Mouse (Mus musculus): Measurements from ENCODE around the gene Ppp1r3a. TPM values are rescaled to one million over a fixed set of nuclear protein-coding genes. Genes with fewer than 3 reads are reported as not detected.
"Not testable (repeated sequence)": the region's sequence is repeated elsewhere in the genome, so short reads cannot be mapped to it uniquely, and the experiment has no call there.

Ppp1r3a gene
- polyA plus RNA-seq, 1 experiment from 2014 or later: 5.3 TPM

GRCm38 (mm10) chr6:14720110-14720771, 34.8 kb downstream of the Ppp1r3a start:
- Histone ChIP-seq H3K27me3 (replicated peaks) (no peaks in the 10 kb centered on the region), H3K9ac (no peak overlapping the region), H3K4me2 (no peak overlapping the region), H3K27ac (ENCODE audit: poor library complexity, severe bottlenecking) (no peak overlapping the region), H3K9me3 (replicated peaks) (no peaks in the 10 kb centered on the region), H3K4me3 (no peak overlapping the region), H3K36me3 (no peaks in the 10 kb centered on the region), H3K4me1 (replicated peaks) (no peaks in the 10 kb centered on the region)
- no peak for ATAC-seq (ENCODE audit: insufficient number of reproducible peaks, low FRiP score)
- 79% methylated on average over 6 of the region's 6 CpGs for WGBS

- Histone ChIP-seq H3K9ac (no peak overlapping the region), H3K4me1 (replicated peaks) (no peaks in the 10 kb centered on the region), H3K27me3 (replicated peaks) (no peaks in the 10 kb centered on the region), H3K36me3 (no peaks in the 10 kb centered on the region), H3K9me3 (replicated peaks) (no peaks in the 10 kb centered on the region), H3K27ac (ENCODE audit: poor library complexity, severe bottlenecking) (no peak overlapping the region), H3K4me2 (no peak overlapping the region), H3K4me3 (no peak overlapping the region)
- WGBS: 84% methylated on average over 4 of the region's 4 CpGs
- ATAC-seq (ENCODE audit: insufficient number of reproducible peaks, low FRiP score): no peak
These were observed 39.7 kb downstream of the Ppp1r3a start for GRCm38 (mm10) chr6:14715129-14715989.

- Histone ChIP-seq H3K27me3 (replicated peaks) (no peaks in the 10 kb centered on the region), H3K4me3 (no peak overlapping the region), H3K4me1 (replicated peaks) (no peaks in the 10 kb centered on the region), H3K4me2 (no peak overlapping the region), H3K9me3 (replicated peaks) (no peaks in the 10 kb centered on the region), H3K27ac (ENCODE audit: poor library complexity, severe bottlenecking) (no peak overlapping the region), H3K9ac (no peak overlapping the region), H3K36me3 (no peaks in the 10 kb centered on the region)
- no peak for ATAC-seq (ENCODE audit: insufficient number of reproducible peaks, low FRiP score)
- WGBS: 47% methylated on average over 2 of the region's 2 CpGs
These were observed 42.9 kb downstream of the Ppp1r3a start for GRCm38 (mm10) chr6:14712146-14712545.

- no peaks in the 10 kb centered on the region for H3K27me3 ChIP-seq (replicated peaks)
- ATAC-seq (ENCODE audit: insufficient number of reproducible peaks, low FRiP score): no peak
These were observed 55.0 kb downstream of the Ppp1r3a start for GRCm38 (mm10) chr6:14700030-14700429.

GRCm38 (mm10) chr6:14679231-14679887, 75.7 kb downstream of the Ppp1r3a start:
- H3K4me1 ChIP-seq (replicated peaks); H3K36me3 ChIP-seq; H3K4me2 ChIP-seq; ATAC-seq (ENCODE audit: insufficient number of reproducible peaks, low FRiP score); H3K27ac ChIP-seq (ENCODE audit: poor library complexity, severe bottlenecking); H3K9me3 ChIP-seq (replicated peaks); H3K27me3 ChIP-seq (replicated peaks); H3K9ac ChIP-seq; H3K4me3 ChIP-seq: not testable (repeated sequence)
- 85% methylated on average over 20 of the region's 20 CpGs for WGBS

More at GRCm38 (mm10) chr6:14700030-14700429, 55.0 kb downstream of the Ppp1r3a start:
- Histone ChIP-seq H3K36me3 (no peaks in the 10 kb centered on the region), H3K4me3 (no peak overlapping the region), H3K9me3 (replicated peaks) (no peaks in the 10 kb centered on the region), H3K9ac (no peak overlapping the region), H3K4me2 (no peak overlapping the region), H3K27ac (ENCODE audit: poor library complexity, severe bottlenecking) (no peak overlapping the region), H3K4me1 (replicated peaks) (no peaks in the 10 kb centered on the region)

GRCm38 (mm10) chr6:14668966-14669365, 86.1 kb downstream of the Ppp1r3a start:
- not testable (repeated sequence) for H3K9ac ChIP-seq; ATAC-seq (ENCODE audit: insufficient number of reproducible peaks, low FRiP score); H3K27me3 ChIP-seq (replicated peaks); H3K4me2 ChIP-seq; H3K4me1 ChIP-seq (replicated peaks); H3K4me3 ChIP-seq; H3K27ac ChIP-seq (ENCODE audit: poor library complexity, severe bottlenecking); H3K36me3 ChIP-seq
- peaks cover 12% of the 10 kb centered on the region for H3K9me3 ChIP-seq (replicated peaks)
- 72% methylated on average over 2 of the region's 2 CpGs for WGBS

- not testable (repeated sequence) for H3K27me3 ChIP-seq (replicated peaks); H3K4me2 ChIP-seq; H3K9ac ChIP-seq; H3K4me3 ChIP-seq; H3K27ac ChIP-seq (ENCODE audit: poor library complexity, severe bottlenecking); ATAC-seq (ENCODE audit: insufficient number of reproducible peaks, low FRiP score); H3K4me1 ChIP-seq (replicated peaks); H3K9me3 ChIP-seq (replicated peaks); H3K36me3 ChIP-seq
- 59% methylated on average over 2 of the region's 2 CpGs for WGBS
These were observed 87.4 kb downstream of the Ppp1r3a start for GRCm38 (mm10) chr6:14667651-14668050.

Other genes starting within 250 kb of the Ppp1r3a start
- 14.2 and 14.5 TPM in 2 replicates for gene Foxp2, start 146.1 kb upstream of the Ppp1r3a start, polyA plus RNA-seq (2016; fragmentation: Nextera tagmentation; extraction: Ambion mirVana)